ENCODE assay signal across 14 mouse cellular contexts in genomic region chr15:89214953-89215352, GRCm38 (mm10). TPM values are rescaled to one million over a fixed set of nuclear protein-coding genes. Genes with fewer than 3 reads are reported as not detected.
DNase-seq lines count a peak whose midpoint lies in the region; ATAC-seq lines count a peak whose summit lies in the region.
"Had no signal": no experiment of that assay in that cellular context is flagged by ENCODE, and none has a peak within 500 bp of the region (broad histone marks: within the 10 kb centered on the region; RNA-seq: fewer than 3 reads in every experiment).

No protein-coding gene starts in this region.

- ATAC-seq in cerebellum, adult (ENCODE audit: insufficient number of reproducible peaks, low FRiP score, low TSS enrichment): 0 out of 2 replicates have a peak, but pooled peaks have one; percentile 13
- no peak for ATAC-seq in heart, embryonic 11.5 days (replicated peaks; ENCODE audit: insufficient number of reproducible peaks, low FRiP score, low TSS enrichment)
- ATAC-seq in liver, embryonic 15.5 days (ENCODE audit: insufficient read depth): no peak

- H3K4me3 ChIP-seq in heart, embryonic 11.5 days (ENCODE audit: low read depth, low read length): no peak overlapping the region
- peak overlapping the region; percentile 30; the same call in 1 of the 2 replicates for H3K4me3 ChIP-seq in liver, embryonic 15.5 days (replicated peaks)
- H3K4me3 ChIP-seq: embryonic facial prominence, embryonic 15.5 days; limb, embryonic 12.5 days; lung, embryonic 15.5 days had no signal

- DNase-seq in cerebellum, adult 11 months: no peak
- DNase-seq in heart, adult 9 months (ENCODE audit: low spot score in 2 of 2): no peak
- DNase-seq in cerebellum, adult 8-10 months: peak; percentile 44
- DNase-seq in testis, postnatal 14 days (ENCODE audit: low spot score): no peak
- DNase-seq in thymus, adult 18-20 months: no peak
- DNase-seq: layer of hippocampus, adult 9-11 months had no signal

- peaks cover 15% of the 10 kb centered on the region; the same call in 1 of the 2 replicates for H3K4me1 ChIP-seq in heart, embryonic 11.5 days (ENCODE audit: control insufficient read depth, insufficient read depth, low read length)
- peaks cover 62% of the 10 kb centered on the region for H3K4me1 ChIP-seq in liver, embryonic 15.5 days (replicated peaks)

- no peaks in the 10 kb centered on the region for H3K27me3 ChIP-seq in heart, embryonic 11.5 days (ENCODE audit: control insufficient read depth, insufficient read depth, low read length)
- no peaks in the 10 kb centered on the region for H3K27me3 ChIP-seq in liver, embryonic 15.5 days
- H3K27me3 ChIP-seq: embryonic facial prominence, embryonic 15.5 days; limb, embryonic 12.5 days; lung, embryonic 15.5 days had no signal

- H3K4me2 ChIP-seq in heart, embryonic 11.5 days: no peak overlapping the region
- H3K4me2 ChIP-seq in liver, embryonic 15.5 days: peak overlapping the region; percentile 77
- H3K4me2 ChIP-seq: embryonic facial prominence, embryonic 15.5 days; limb, embryonic 12.5 days; lung, embryonic 15.5 days; midbrain, embryonic 11.5 days had no signal

- H3K36me3 ChIP-seq in heart, embryonic 11.5 days (ENCODE audit: control insufficient read depth, insufficient read depth, low read length): peaks cover 4% of the 10 kb centered on the region; the same call in 1 of the 2 replicates
- peaks cover 6% of the 10 kb centered on the region for H3K36me3 ChIP-seq in liver, embryonic 15.5 days (replicated peaks)

- H3K9ac ChIP-seq in heart, embryonic 11.5 days (ENCODE audit: low read depth, low read length): no peak overlapping the region
- no peak overlapping the region; the same call in 1 of the 2 replicates for H3K9ac ChIP-seq in liver, embryonic 15.5 days
- H3K9ac ChIP-seq: embryonic facial prominence, embryonic 15.5 days; limb, embryonic 12.5 days; lung, embryonic 15.5 days had no signal

- no peaks in the 10 kb centered on the region for H3K9me3 ChIP-seq in heart, embryonic 11.5 days (replicated peaks; ENCODE audit: control insufficient read depth, low read length)
- no peaks in the 10 kb centered on the region for H3K9me3 ChIP-seq in liver, embryonic 15.5 days (replicated peaks)
- H3K9me3 ChIP-seq: embryonic facial prominence, embryonic 15.5 days; lung, embryonic 15.5 days had no signal

- 89% methylated on average over 3 of the region's 3 CpGs for WGBS in heart, embryonic 11.5 days (ENCODE audit: insufficient replicate concordance)
- 71% methylated on average over 3 of the region's 3 CpGs for WGBS in liver, embryonic 15.5 days (ENCODE audit: insufficient replicate concordance)

- H3K27ac ChIP-seq in heart, embryonic 11.5 days (ENCODE audit: low read depth, low read length): peak overlapping the region; percentile 23; the same call in 1 of the 2 replicates
- H3K27ac ChIP-seq in liver, embryonic 15.5 days (replicated peaks): peak overlapping the region; percentile 97
- H3K27ac ChIP-seq: embryonic facial prominence, embryonic 15.5 days; hindbrain, embryonic 14.5 days; limb, embryonic 12.5 days; lung, embryonic 15.5 days had no signal

RNA-seq across cellular contexts. Expression of gene Ppp6r2, which starts 3.6 kb away (rescaled TPM):
- 20.5 and 23.5 TPM in 2 replicates for polyA plus RNA-seq in heart, embryonic 11.5 days (2014; fragmentation: Nextera tagmentation; extraction: Ambion mirVana)
- polyA plus RNA-seq in liver, embryonic 15.5 days (2015; fragmentation: Nextera tagmentation; extraction: Ambion mirVana): 14.9 and 16.3 TPM in 2 replicates

RNA-seq across cellular contexts. Expression of gene Dennd6b, which starts 18.7 kb away (rescaled TPM):
- polyA plus RNA-seq in heart, embryonic 11.5 days (2014; fragmentation: Nextera tagmentation; extraction: Ambion mirVana): 18.0 and 18.5 TPM in 2 replicates
- polyA plus RNA-seq in liver, embryonic 15.5 days (2015; fragmentation: Nextera tagmentation; extraction: Ambion mirVana): 3.3 and 3.5 TPM in 2 replicates

RNA-seq across cellular contexts. Expression of gene Plxnb2, which starts 34.4 kb away (rescaled TPM):
- 84.6 and 95.1 TPM in 2 replicates for polyA plus RNA-seq in heart, embryonic 11.5 days (2014; fragmentation: Nextera tagmentation; extraction: Ambion mirVana)
- 22.3 and 30.1 TPM in 2 replicates for polyA plus RNA-seq in liver, embryonic 15.5 days (2015; fragmentation: Nextera tagmentation; extraction: Ambion mirVana)
